Mouse (Mus musculus): ENCODE data around the gene Lin7a.

The Lin7a gene

GRCm38 (mm10) chr10:107232491-107233110 is 38.9 kb upstream of the Lin7a start:
- H3K36me3 ChIP-seq (ENCODE audit: control insufficient read depth, insufficient read depth, low read length, poor library complexity, severe bottlenecking) = no peaks in the 10 kb centered on the region
- DNase-seq (ENCODE audit: low read depth, low spot score) = no peak
- no peaks in the 10 kb centered on the region for H3K27me3 ChIP-seq (ENCODE audit: control insufficient read depth, insufficient read depth, low read length, poor library complexity, severe bottlenecking)

DNA sequence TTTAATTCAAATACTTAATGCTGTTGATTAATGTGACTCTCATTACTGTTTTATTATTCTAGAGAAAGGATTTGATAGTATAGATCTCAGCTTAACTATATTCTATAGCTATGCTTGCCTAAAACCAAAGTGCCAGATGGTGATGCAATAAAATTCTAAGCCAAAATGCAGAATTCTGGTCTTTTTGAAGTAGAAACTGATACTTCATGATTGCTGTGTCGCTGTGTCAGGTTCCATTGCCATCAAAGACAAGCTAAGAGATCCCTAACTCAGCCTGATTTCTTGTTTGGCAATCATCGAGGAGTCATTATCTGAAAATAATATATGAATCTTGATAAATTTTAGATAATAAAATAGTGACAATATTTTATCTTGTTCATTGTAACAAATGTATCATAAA is 38.3 kb upstream of the Lin7a start:
- no peaks in the 10 kb centered on the region for H3K36me3 ChIP-seq (ENCODE audit: control insufficient read depth, insufficient read depth, low read length, poor library complexity, severe bottlenecking)
- H3K27me3 ChIP-seq (ENCODE audit: control insufficient read depth, insufficient read depth, low read length, poor library complexity, severe bottlenecking) = no peaks in the 10 kb centered on the region
- DNase-seq (ENCODE audit: low read depth, low spot score) = no peak

- Histone ChIP-seq H3K27me3 (ENCODE audit: control insufficient read depth, insufficient read depth, low read length, poor library complexity, severe bottlenecking) (no peaks in the 10 kb centered on the region), H3K36me3 (ENCODE audit: control insufficient read depth, insufficient read depth, low read length, poor library complexity, severe bottlenecking) (no peaks in the 10 kb centered on the region)
- DNase-seq (ENCODE audit: low read depth, low spot score) = no peak
Measured at GRCm38 (mm10) chr10:107233825-107234224, 37.7 kb upstream of the Lin7a start.

DNA sequence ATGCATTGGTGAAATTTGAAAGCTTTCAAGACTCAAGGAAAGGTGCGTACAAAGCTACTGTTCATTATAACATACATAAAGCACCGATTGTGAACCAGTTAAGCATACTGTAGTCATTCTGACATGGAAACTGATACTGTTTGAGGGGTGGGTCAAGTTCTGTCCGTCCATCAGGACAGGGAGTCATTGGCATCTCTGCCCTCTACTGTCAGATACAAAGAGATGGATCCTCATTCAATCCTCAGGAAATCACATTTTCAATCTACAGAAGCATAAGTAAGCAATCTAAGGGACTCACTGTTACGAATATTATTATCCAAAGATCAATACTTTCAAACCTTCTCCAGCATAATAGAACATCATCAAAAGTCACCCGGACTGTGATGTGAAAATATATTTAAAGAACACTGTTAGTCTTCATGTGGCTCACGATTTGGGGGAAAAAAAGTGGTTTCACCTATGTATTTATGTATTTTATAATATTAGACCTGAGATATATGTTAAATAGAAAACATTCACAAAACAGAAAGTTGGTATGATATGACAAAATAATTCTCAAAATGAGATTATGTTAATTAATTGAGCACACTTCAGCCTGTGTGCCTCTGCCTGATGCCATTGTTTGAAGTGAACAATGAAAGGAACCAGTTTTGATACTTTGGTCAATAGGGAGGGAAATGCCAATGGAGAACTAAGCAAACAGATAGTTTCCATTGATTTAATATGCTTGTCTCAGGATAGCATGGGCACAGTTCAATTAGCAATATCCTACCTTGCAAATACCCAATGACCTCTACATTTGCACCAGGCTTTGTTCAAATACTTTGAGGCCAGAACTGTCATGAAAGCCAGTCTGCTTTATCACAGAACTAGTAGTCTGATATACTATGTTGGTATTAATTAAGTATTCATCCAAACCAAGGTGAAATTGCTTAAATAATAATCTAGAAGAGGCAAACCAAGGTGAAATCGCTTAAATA is 36.8 kb upstream of the Lin7a start:
- Histone ChIP-seq H3K27me3 (ENCODE audit: control insufficient read depth, insufficient read depth, low read length, poor library complexity, severe bottlenecking) (no peaks in the 10 kb centered on the region), H3K36me3 (ENCODE audit: control insufficient read depth, insufficient read depth, low read length, poor library complexity, severe bottlenecking) (no peaks in the 10 kb centered on the region)
- no peak for DNase-seq (ENCODE audit: low read depth, low spot score)

DNA sequence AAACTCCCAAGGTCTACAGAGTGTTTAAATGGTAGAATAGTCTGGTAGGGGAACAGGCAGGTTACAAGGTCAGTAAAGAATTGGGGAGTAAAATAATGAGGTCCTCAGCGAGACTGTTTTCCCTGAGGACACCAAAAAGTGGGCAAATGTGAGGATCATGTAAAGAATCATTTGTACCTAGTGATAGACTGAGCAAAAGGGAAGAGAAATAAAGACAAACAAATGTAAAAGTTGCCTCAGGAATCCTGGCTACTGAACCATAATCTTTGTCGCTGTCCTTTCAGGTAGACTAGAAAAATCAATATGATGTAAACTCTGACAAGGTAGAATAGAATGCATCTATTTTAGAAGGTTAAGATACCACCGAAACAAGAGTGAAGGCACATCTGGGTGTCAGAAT is 36.0 kb upstream of the Lin7a start:
- no peak for DNase-seq (ENCODE audit: low read depth, low spot score)
- no peaks in the 10 kb centered on the region for H3K27me3 ChIP-seq (ENCODE audit: control insufficient read depth, insufficient read depth, low read length, poor library complexity, severe bottlenecking)
- no peaks in the 10 kb centered on the region for H3K36me3 ChIP-seq (ENCODE audit: control insufficient read depth, insufficient read depth, low read length, poor library complexity, severe bottlenecking)

DNA sequence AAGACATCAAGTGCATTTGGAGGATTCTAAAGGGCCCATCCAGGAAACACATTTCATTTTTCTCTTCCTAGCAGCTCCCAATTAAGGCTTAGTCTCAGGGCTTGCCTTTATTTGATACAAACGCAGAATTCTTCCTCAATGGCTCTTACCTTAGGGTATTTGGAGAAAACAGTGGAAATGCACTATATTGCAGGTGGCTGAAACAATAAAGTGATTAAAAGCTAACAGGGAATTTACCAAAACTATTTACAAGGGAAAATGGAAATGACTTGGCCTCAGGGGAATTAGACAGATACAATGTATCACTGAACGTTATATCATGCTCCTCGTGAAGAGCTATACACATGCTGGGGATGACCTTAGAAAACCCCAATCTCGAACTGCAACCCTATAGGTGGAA is 35.3 kb upstream of the Lin7a start:
- no peaks in the 10 kb centered on the region for H3K36me3 ChIP-seq (ENCODE audit: control insufficient read depth, insufficient read depth, low read length, poor library complexity, severe bottlenecking)
- no peak for DNase-seq (ENCODE audit: low read depth, low spot score)
- no peaks in the 10 kb centered on the region for H3K27me3 ChIP-seq (ENCODE audit: control insufficient read depth, insufficient read depth, low read length, poor library complexity, severe bottlenecking)

DNA sequence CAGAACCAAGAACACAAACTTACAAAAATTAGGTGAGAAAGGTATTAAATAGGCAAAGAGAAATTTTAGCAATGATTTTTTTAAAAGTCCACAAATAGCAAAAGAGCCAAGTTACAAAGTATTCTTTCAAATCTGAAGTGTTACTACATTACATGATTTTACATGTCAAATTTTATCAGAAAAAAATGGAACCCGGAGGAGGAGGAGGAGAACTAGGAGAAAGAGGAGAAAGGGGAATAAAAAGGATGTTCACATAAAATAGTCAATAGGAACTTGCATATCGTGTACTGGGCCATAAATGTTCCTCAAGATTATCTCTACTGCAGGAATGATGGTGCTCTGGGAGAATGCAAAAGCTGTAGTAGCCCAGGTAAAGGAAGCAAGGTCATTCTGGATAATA is 34.4 kb upstream of the Lin7a start:
- no peak for DNase-seq (ENCODE audit: low read depth, low spot score)
- H3K36me3 ChIP-seq (ENCODE audit: control insufficient read depth, insufficient read depth, low read length, poor library complexity, severe bottlenecking) = no peaks in the 10 kb centered on the region
- no peaks in the 10 kb centered on the region for H3K27me3 ChIP-seq (ENCODE audit: control insufficient read depth, insufficient read depth, low read length, poor library complexity, severe bottlenecking)

GRCm38 (mm10) chr10:107237736-107238135 is 33.8 kb upstream of the Lin7a start:
- H3K36me3 ChIP-seq (ENCODE audit: control insufficient read depth, insufficient read depth, low read length, poor library complexity, severe bottlenecking) = no peaks in the 10 kb centered on the region
- DNase-seq (ENCODE audit: low read depth, low spot score) = no peak
- H3K27me3 ChIP-seq (ENCODE audit: control insufficient read depth, insufficient read depth, low read length, poor library complexity, severe bottlenecking) = no peaks in the 10 kb centered on the region

DNA sequence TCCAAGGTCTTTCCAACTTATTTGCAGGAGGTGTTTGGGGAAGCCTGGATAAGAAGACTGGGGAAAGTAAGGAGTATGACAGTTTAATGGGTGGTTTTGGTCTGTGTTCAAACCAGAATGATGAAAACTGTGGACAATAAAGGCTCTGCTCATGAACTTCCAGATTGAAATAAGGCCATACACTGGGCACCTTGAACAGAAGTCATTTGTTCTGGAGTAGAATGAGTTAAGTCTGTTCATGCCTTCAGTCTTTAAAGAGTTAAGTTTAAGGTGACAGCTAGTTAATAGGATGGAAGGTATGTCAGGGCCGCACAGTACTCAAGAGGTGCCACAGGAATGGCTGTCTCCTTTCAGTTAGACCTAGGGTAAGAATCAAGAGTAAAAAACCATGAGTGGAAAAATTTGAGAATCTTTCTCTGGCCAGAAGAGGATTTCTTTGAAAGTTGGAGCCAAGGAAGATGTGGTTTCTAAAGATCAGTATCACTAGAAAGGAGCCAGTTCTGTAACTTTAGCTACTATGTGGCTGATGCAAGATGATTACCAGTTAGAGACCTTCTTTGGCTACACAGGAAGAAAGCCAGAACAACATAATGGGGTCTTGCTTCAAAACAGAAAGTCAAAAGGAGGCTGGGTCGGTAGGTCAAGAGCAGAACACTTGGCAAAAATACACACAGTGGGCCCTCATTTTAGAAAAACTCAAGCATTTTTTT is 33.2 kb upstream of the Lin7a start:
- no peaks in the 10 kb centered on the region for H3K36me3 ChIP-seq (ENCODE audit: control insufficient read depth, insufficient read depth, low read length, poor library complexity, severe bottlenecking)
- no peak for DNase-seq (ENCODE audit: low read depth, low spot score)
- H3K27me3 ChIP-seq (ENCODE audit: control insufficient read depth, insufficient read depth, low read length, poor library complexity, severe bottlenecking) = no peaks in the 10 kb centered on the region

DNA sequence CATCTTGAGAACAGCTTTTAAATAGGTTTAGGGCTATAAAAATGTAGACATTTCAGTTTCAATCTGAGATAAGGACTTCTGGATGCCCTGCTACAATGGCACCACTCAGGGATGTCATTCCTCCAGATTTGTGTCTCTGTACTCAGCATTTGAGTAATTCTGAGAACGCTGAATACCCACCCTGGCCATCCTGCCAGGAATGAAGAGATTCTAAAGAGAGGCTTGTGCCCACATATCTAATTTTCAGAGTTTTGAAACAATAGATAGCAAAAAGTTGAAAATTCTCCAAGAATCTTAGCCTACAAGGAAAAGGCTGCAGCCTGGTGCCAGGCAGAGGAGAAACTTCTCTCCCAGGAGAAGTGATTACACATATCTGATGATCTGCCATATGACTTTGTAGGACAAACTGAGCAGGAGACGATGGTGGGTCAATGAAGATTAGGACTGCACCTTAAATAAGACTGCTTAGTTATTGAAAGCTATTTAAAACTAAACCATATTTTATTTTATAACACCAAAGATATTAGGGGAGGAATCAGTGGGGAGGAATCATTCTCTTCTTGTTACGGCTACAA is 32.5 kb upstream of the Lin7a start:
- H3K27me3 ChIP-seq (ENCODE audit: control insufficient read depth, insufficient read depth, low read length, poor library complexity, severe bottlenecking) = no peaks in the 10 kb centered on the region
- no peak for DNase-seq (ENCODE audit: low read depth, low spot score)
- H3K36me3 ChIP-seq (ENCODE audit: control insufficient read depth, insufficient read depth, low read length, poor library complexity, severe bottlenecking) = no peaks in the 10 kb centered on the region

GRCm38 (mm10) chr10:107239651-107240330 is 31.7 kb upstream of the Lin7a start:
- H3K36me3 ChIP-seq (ENCODE audit: control insufficient read depth, insufficient read depth, low read length, poor library complexity, severe bottlenecking) = no peaks in the 10 kb centered on the region
- H3K27me3 ChIP-seq (ENCODE audit: control insufficient read depth, insufficient read depth, low read length, poor library complexity, severe bottlenecking) = no peaks in the 10 kb centered on the region
- DNase-seq (ENCODE audit: low read depth, low spot score) = no peak

GRCm38 (mm10) chr10:107240446-107240845 is 31.0 kb upstream of the Lin7a start:
- DNase-seq (ENCODE audit: low read depth, low spot score) = no peak
- no peaks in the 10 kb centered on the region for H3K36me3 ChIP-seq (ENCODE audit: control insufficient read depth, insufficient read depth, low read length, poor library complexity, severe bottlenecking)
- no peaks in the 10 kb centered on the region for H3K27me3 ChIP-seq (ENCODE audit: control insufficient read depth, insufficient read depth, low read length, poor library complexity, severe bottlenecking)

DNA sequence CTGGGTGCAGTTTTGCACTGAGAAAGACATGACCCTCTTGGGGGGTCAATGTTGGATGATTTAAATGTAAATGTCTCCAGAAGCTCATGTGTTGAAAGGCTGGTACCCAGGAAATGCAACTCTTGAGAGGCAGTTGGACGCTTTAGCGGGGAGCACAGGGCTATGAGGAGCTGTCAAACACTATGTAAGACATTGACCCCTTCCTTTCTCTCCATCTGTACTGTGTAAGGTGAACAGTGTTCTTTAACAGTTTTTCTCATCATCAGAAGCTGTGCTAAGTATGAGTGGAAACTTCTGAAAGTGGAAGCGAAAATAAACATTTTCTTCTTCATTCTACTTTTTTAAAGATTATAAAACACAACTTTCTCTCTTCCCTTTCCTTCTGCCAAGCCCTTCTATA is 30.5 kb upstream of the Lin7a start:
- Histone ChIP-seq H3K36me3 (ENCODE audit: control insufficient read depth, insufficient read depth, low read length, poor library complexity, severe bottlenecking) (no peaks in the 10 kb centered on the region), H3K27me3 (ENCODE audit: control insufficient read depth, insufficient read depth, low read length, poor library complexity, severe bottlenecking) (no peaks in the 10 kb centered on the region)
- no peak for DNase-seq (ENCODE audit: low read depth, low spot score)

DNA sequence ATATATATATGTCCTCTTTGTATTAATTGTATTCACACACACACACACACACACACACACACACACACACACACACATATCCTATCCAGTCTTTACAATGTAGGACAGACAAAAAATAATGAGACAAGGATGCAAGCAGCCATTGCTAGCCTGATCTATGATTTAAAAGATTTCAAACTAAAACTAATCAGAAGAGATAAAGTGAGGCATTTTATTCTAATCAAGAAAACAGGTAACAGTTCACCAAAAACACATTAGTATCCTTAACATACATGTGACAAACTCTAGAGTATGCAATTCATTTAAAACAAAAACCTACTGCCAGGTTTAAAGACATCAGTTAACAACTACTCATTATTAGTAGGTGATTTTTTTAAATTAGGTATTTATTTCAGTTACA is 30.1 kb upstream of the Lin7a start:
- Histone ChIP-seq H3K36me3 (ENCODE audit: control insufficient read depth, insufficient read depth, low read length, poor library complexity, severe bottlenecking) (no peaks in the 10 kb centered on the region), H3K27me3 (ENCODE audit: control insufficient read depth, insufficient read depth, low read length, poor library complexity, severe bottlenecking) (no peaks in the 10 kb centered on the region)
- DNase-seq (ENCODE audit: low read depth, low spot score) = no peak
